Mouse (Mus musculus) liver, postnatal 0 days (tissue): ENCODE results near the gene Spag16.

ENCODE experiments used
- CTCF ChIP-seq: sonication (generic); IDR thresholded peaks from 2 replicates; pipeline ENCODE4 v1.5.1; 2016; ENCODE audit warnings: antibody characterized with exemption, low read depth
- EP300 ChIP-seq: IDR thresholded peaks from 2 replicates; pipeline ENCODE4 v1.6.1; 2016; ENCODE audit warnings: antibody characterized with exemption, low read depth, mild to moderate bottlenecking

DNA sequence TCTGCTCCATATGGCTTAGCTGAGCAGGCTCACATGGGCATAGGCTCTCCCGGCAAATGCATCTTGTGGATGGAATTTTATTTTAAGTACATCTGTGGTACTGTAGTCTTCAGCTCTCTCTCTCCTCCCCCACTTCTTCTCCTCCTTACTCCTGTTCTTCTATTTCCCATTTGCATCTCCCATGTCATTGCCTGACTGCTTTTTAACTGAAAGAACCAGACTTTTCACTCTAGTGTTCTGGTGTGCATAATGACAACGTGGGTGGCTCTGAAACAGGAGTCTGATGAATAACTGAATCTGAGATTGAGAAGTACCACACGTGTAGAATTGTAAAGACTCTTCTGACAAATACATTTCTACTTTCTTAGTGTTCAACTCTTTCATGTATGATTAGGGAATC is 186.2 kb downstream of the Spag16 start:
- no peak for TF ChIP-seq CTCF
- TF ChIP-seq EP300: no peak
